Mouse (Mus musculus): Measurements from ENCODE around the gene Gng13. TPM values are rescaled to one million over a fixed set of nuclear protein-coding genes. Genes with fewer than 3 reads are reported as not detected.
A peak's percentile ranks its signal among the peaks of the same experiment; 100 is the strongest.

The Gng13 gene
- polyA plus RNA-seq, 1 experiment from 2014 or later: 0.78 TPM

DNA sequence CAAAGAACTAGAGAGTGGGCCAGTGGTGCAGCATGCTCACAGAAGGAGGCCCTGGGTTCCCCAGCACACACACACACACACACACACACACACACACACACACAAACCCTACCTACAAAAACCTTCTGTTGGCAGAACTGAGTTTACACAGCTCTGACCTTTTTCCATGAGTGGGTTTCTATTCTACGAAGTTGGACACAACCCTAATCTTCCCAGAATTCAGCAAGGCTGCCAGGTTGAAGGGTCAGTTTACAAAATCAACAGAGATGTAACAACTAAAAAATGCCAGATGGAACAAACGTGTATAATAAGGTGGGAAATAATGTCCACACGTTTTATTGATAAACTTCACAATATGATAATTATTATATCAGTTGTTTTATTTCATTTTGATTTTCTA is 40.7 kb downstream of the Gng13 start:
- Histone ChIP-seq H3K4me2 (replicated peaks) (no peak overlapping the region), H3K27me3 (peaks cover 31% of the 10 kb centered on the region), H3K4me1 (replicated peaks) (no peaks in the 10 kb centered on the region), H3K9me3 (no peaks in the 10 kb centered on the region), H3K36me3 (no peaks in the 10 kb centered on the region), H3K27ac (no peak overlapping the region), H3K4me3 (replicated peaks) (no peak overlapping the region), H3K9ac (replicated peaks) (no peak overlapping the region)
- no peak for ATAC-seq
- WGBS: 80% methylated on average over 3 of the region's 3 CpGs

DNA sequence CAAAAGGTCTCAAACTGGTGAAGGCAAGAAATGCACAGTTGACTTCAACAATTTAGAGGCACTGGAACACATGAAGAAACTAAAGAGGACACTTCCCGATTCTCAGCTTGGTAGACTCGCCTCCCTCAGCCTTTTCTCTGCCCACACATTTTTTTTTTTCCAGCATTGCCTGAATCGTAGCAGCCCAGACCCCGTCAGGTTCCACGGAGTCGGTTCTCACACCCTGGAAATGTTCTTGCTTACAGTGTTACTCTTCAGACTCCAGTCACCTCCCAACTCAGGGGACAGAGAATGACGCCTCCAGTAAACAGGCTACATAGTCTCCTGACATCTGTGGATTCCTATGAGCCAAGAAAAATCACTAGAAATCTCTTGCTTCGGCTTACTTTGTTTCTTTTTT is 43.2 kb downstream of the Gng13 start:
- no peaks in the 10 kb centered on the region for H3K9me3 ChIP-seq
- H3K27me3 ChIP-seq: peaks cover 34% of the 10 kb centered on the region
- H3K4me1 ChIP-seq (replicated peaks): no peaks in the 10 kb centered on the region
- no peak overlapping the region for H3K27ac ChIP-seq
- H3K4me2 ChIP-seq (replicated peaks): no peak overlapping the region
- no peak overlapping the region for H3K4me3 ChIP-seq (replicated peaks)
- H3K36me3 ChIP-seq: no peaks in the 10 kb centered on the region
- no peak overlapping the region for H3K9ac ChIP-seq (replicated peaks)
- WGBS: 79% methylated on average over 8 of the region's 8 CpGs
- no peak for ATAC-seq

- Histone ChIP-seq H3K4me1 (replicated peaks) (no peaks in the 10 kb centered on the region), H3K9me3 (no peaks in the 10 kb centered on the region), H3K4me2 (replicated peaks) (no peak overlapping the region), H3K27me3 (peaks cover 29% of the 10 kb centered on the region), H3K27ac (no peak overlapping the region), H3K4me3 (replicated peaks) (no peak overlapping the region), H3K9ac (replicated peaks) (no peak overlapping the region), H3K36me3 (no peaks in the 10 kb centered on the region)
- ATAC-seq: no peak
- WGBS: 38% methylated on average over 4 of the region's 4 CpGs
Observed at GRCm38 (mm10) chr17:25761561-25761970, 44.6 kb downstream of the Gng13 start.

DNA sequence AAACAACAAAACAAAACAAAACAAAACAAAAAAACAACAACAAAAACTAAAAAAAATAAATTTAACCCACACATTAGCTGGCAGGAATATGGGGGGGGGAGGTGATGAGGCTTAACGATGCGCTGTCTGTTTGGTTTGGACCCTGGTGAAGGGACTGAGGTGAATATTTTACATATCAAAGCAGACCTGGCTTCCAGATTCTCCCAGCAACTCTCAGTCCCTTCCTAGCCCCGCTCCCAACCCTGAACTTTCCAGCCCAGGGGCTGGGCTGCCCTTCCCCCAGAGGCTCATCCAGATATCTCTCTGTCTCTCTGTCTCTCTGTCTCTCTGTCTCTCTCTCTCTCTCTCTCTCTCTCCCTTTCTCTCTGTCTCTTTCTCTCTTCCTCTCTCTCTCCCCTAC is 45.6 kb downstream of the Gng13 start:
- Histone ChIP-seq H3K27ac (no peak overlapping the region), H3K9me3 (no peaks in the 10 kb centered on the region), H3K36me3 (no peaks in the 10 kb centered on the region), H3K4me1 (replicated peaks) (no peaks in the 10 kb centered on the region), H3K27me3 (peaks cover 39% of the 10 kb centered on the region), H3K9ac (replicated peaks) (no peak overlapping the region), H3K4me2 (replicated peaks) (no peak overlapping the region), H3K4me3 (replicated peaks) (no peak overlapping the region)
- no peak for ATAC-seq
- WGBS: 25% methylated on average over 3 of the region's 3 CpGs

GRCm38 (mm10) chr17:25765886-25766285 is 48.9 kb downstream of the Gng13 start:
- Histone ChIP-seq H3K27ac (no peak overlapping the region), H3K4me3 (replicated peaks) (no peak overlapping the region), H3K4me1 (replicated peaks) (no peaks in the 10 kb centered on the region), H3K4me2 (replicated peaks) (no peak overlapping the region), H3K27me3 (peaks cover 28% of the 10 kb centered on the region), H3K9me3 (no peaks in the 10 kb centered on the region), H3K9ac (replicated peaks) (no peak overlapping the region), H3K36me3 (no peaks in the 10 kb centered on the region)
- peak; percentile 56 for ATAC-seq
- WGBS: 49% methylated on average over 5 of the region's 5 CpGs

Small RNAs within 50 kb of the gene (microRNA-seq; reads per million reads assigned to microRNA genes)
- not detected for gene Gm25083

Other genes with a start within 250 kb of the Gng13 start
- gene Sstr5, start 219.9 kb upstream of the Gng13 start, polyA plus RNA-seq (2015; fragmentation: Nextera tagmentation; extraction: Ambion mirVana): 0.15 and 0.24 TPM in 2 replicates
- 5.2 and 7.9 TPM in 2 replicates for gene Sox8, start 146.5 kb upstream of the Gng13 start, polyA plus RNA-seq (2015; fragmentation: Nextera tagmentation; extraction: Ambion mirVana)
- 20.6 and 22.9 TPM in 2 replicates for gene Lmf1, start 138.1 kb upstream of the Gng13 start, polyA plus RNA-seq (2015; fragmentation: Nextera tagmentation; extraction: Ambion mirVana)
- gene Chtf18, start 10.2 kb downstream of the Gng13 start, polyA plus RNA-seq (2015; fragmentation: Nextera tagmentation; extraction: Ambion mirVana): 12.8 and 14.1 TPM in 2 replicates
- gene Rpusd1, start 10.5 kb downstream of the Gng13 start, polyA plus RNA-seq (2015; fragmentation: Nextera tagmentation; extraction: Ambion mirVana): 23.2 and 24.1 TPM in 2 replicates
- not detected in 2 replicates for gene Mslnl, start 18.9 kb downstream of the Gng13 start, polyA plus RNA-seq (2015; fragmentation: Nextera tagmentation; extraction: Ambion mirVana)
- gene Msln, start 37.2 kb downstream of the Gng13 start, polyA plus RNA-seq (2015; fragmentation: Nextera tagmentation; extraction: Ambion mirVana): not detected in 2 replicates
- gene Narfl, start 56.6 kb downstream of the Gng13 start, polyA plus RNA-seq (2015; fragmentation: Nextera tagmentation; extraction: Ambion mirVana): 28.0 and 29.6 TPM in 2 replicates
- 137 and 157 TPM in 2 replicates for gene Haghl, start 68.5 kb downstream of the Gng13 start, polyA plus RNA-seq (2015; fragmentation: Nextera tagmentation; extraction: Ambion mirVana)
- gene Ccdc78, start 69.4 kb downstream of the Gng13 start, polyA plus RNA-seq (2015; fragmentation: Nextera tagmentation; extraction: Ambion mirVana): 0.31 and 0.42 TPM in 2 replicates
- gene Fam173a, start 75.7 kb downstream of the Gng13 start, polyA plus RNA-seq (2015; fragmentation: Nextera tagmentation; extraction: Ambion mirVana): 89.8 and 93.0 TPM in 2 replicates
- not detected in 2 replicates for gene AC134908.4, start 78.5 kb downstream of the Gng13 start, polyA plus RNA-seq (2015; fragmentation: Nextera tagmentation; extraction: Ambion mirVana)
- 32.1 and 36.6 TPM in 2 replicates for gene Metrn, start 80.0 kb downstream of the Gng13 start, polyA plus RNA-seq (2015; fragmentation: Nextera tagmentation; extraction: Ambion mirVana)
- 32.4 and 35.2 TPM in 2 replicates for gene Fbxl16, start 91.9 kb downstream of the Gng13 start, polyA plus RNA-seq (2015; fragmentation: Nextera tagmentation; extraction: Ambion mirVana)
- 31.1 and 31.2 TPM in 2 replicates for gene Wdr24, start 106.5 kb downstream of the Gng13 start, polyA plus RNA-seq (2015; fragmentation: Nextera tagmentation; extraction: Ambion mirVana)
- 72.8 and 74.6 TPM in 2 replicates for gene Jmjd8, start 111.7 kb downstream of the Gng13 start, polyA plus RNA-seq (2015; fragmentation: Nextera tagmentation; extraction: Ambion mirVana)
- 314 and 316 TPM in 2 replicates for gene Stub1, start 116.2 kb downstream of the Gng13 start, polyA plus RNA-seq (2015; fragmentation: Nextera tagmentation; extraction: Ambion mirVana)
- 17.3 and 18.1 TPM in 2 replicates for gene Rhbdl1, start 120.1 kb downstream of the Gng13 start, polyA plus RNA-seq (2015; fragmentation: Nextera tagmentation; extraction: Ambion mirVana)
- 7.5 and 8.0 TPM in 2 replicates for gene Gm20683, start 124.6 kb downstream of the Gng13 start, polyA plus RNA-seq (2015; fragmentation: Nextera tagmentation; extraction: Ambion mirVana)
- 15.6 and 16.4 TPM in 2 replicates for gene Rhot2, start 127.7 kb downstream of the Gng13 start, polyA plus RNA-seq (2015; fragmentation: Nextera tagmentation; extraction: Ambion mirVana)
- gene Wdr90, start 144.3 kb downstream of the Gng13 start, polyA plus RNA-seq (2015; fragmentation: Nextera tagmentation; extraction: Ambion mirVana): 20.1 and 22.4 TPM in 2 replicates
- gene Mcrip2, start 151.6 kb downstream of the Gng13 start, polyA plus RNA-seq (2015; fragmentation: Nextera tagmentation; extraction: Ambion mirVana): 8.0 and 10.4 TPM in 2 replicates
- 69.7 and 75.4 TPM in 2 replicates for gene Mettl26, start 157.9 kb downstream of the Gng13 start, polyA plus RNA-seq (2015; fragmentation: Nextera tagmentation; extraction: Ambion mirVana)
- gene Wfikkn1, start 163.7 kb downstream of the Gng13 start, polyA plus RNA-seq (2015; fragmentation: Nextera tagmentation; extraction: Ambion mirVana): 0.61 and 0.70 TPM in 2 replicates
- gene Rab40c, start 202.6 kb downstream of the Gng13 start, polyA plus RNA-seq (2015; fragmentation: Nextera tagmentation; extraction: Ambion mirVana): 44.3 and 47.1 TPM in 2 replicates
- gene Pigq, start 227.8 kb downstream of the Gng13 start, polyA plus RNA-seq (2015; fragmentation: Nextera tagmentation; extraction: Ambion mirVana): 56.9 and 58.0 TPM in 2 replicates
- 0.12 TPM in 1 of 2 replicates, not detected in the other for gene Nhlrc4, start 227.8 kb downstream of the Gng13 start, polyA plus RNA-seq (2015; fragmentation: Nextera tagmentation; extraction: Ambion mirVana)
- 0.48 and 0.62 TPM in 2 replicates for gene A930017K11Rik, start 235.4 kb downstream of the Gng13 start, polyA plus RNA-seq (2015; fragmentation: Nextera tagmentation; extraction: Ambion mirVana)

Measured in midbrain, embryonic 13.5 days (tissue).